Mouse (Mus musculus) heart, embryonic 12.5 days (tissue): ENCODE measurements around the gene Plcb1. TPM values are rescaled to one million over a fixed set of nuclear protein-coding genes. Genes with fewer than 3 reads are reported as not detected.

ENCODE experiments used
- ATAC-seq: fragments of 200-750 bp; cut with Nextera tagmentation; 2 replicates; pipeline ENCODE4 v1.8.0; 2017; ENCODE audit warnings: moderate TSS enrichment, moderate library complexity; ENCODE audit not compliant: insufficient number of reproducible peaks, low FRiP score
- H3K27ac ChIP-seq: fragments of 300-500 bp; sonication (generic); 2 replicates; pipeline ENCODE4 v1.5.1; 2016; ENCODE audit warnings: mild to moderate bottlenecking, moderate library complexity; ENCODE audit not compliant: poor library complexity, severe bottlenecking
- H3K27me3 ChIP-seq: fragments of 300-500 bp; sonication (generic); replicated peaks from 2 replicates; pipeline ENCODE4 v1.6.1; 2016; ENCODE audit warnings: mild to moderate bottlenecking, moderate library complexity
- H3K36me3 ChIP-seq: fragments of 300-500 bp; sonication (generic); 2 replicates; pipeline ENCODE4 v1.6.1; 2016; ENCODE audit warnings: mild to moderate bottlenecking, moderate library complexity
- H3K4me1 ChIP-seq: fragments of 300-500 bp; sonication (generic); replicated peaks from 2 replicates; pipeline ENCODE4 v1.6.1; 2016; ENCODE audit warnings: mild to moderate bottlenecking
- H3K4me2 ChIP-seq: fragments of 300-500 bp; sonication (generic); 2 replicates; pipeline ENCODE4 v1.6.1; 2016; ENCODE audit warnings: mild to moderate bottlenecking, moderate library complexity
- H3K4me3 ChIP-seq: fragments of 300-500 bp; sonication (generic); 2 replicates; pipeline ENCODE4 v1.5.1; 2016; ENCODE audit warnings: mild to moderate bottlenecking
- H3K9ac ChIP-seq: fragments of 300-500 bp; sonication (generic); 2 replicates; pipeline ENCODE4 v1.6.1; 2016; ENCODE audit warnings: mild to moderate bottlenecking, moderate library complexity
- H3K9me3 ChIP-seq: fragments of 300-500 bp; sonication (generic); replicated peaks from 2 replicates; pipeline ENCODE4 v1.6.1; 2016; ENCODE audit warnings: mild to moderate bottlenecking, moderate library complexity
- WGBS: fragments of 180-500 bp; shearing (Covaris S2); methylation state at CpG from one replicate; pipeline ENCODE4 v1.1.7; 2016; 5-methylcytosine and 5-hydroxymethylcytosine counted together
- polyA plus RNA-seq: library from polyadenylated mRNA; unstranded; fragments of >200 nt; fragmentation: Nextera tagmentation; extraction: Ambion mirVana; gene quantifications from 2 replicates; pipeline ENCODE4 v1.2.1, GENCODE M21; 2016

Gene Plcb1
- polyA plus RNA-seq, 1 experiment from 2014 or later: 6.1 TPM

GRCm38 (mm10) chr2:134915035-134915434 lies 129.2 kb downstream of the Plcb1 start:
- Histone ChIP-seq H3K27me3 (no peaks in the 10 kb centered on the region), H3K4me1 (0 out of 2 replicates have a peak, but pooled peaks cover 3% of the 10 kb centered on the region), H3K36me3 (no peaks in the 10 kb centered on the region), H3K9me3 (no peaks in the 10 kb centered on the region), H3K4me2 (no peak overlapping the region), H3K4me3 (no peak overlapping the region), H3K9ac (no peak overlapping the region), H3K27ac (no peak overlapping the region)
- 40% methylated on average over 3 of the region's 3 CpGs for WGBS
- no peak for ATAC-seq

DNA sequence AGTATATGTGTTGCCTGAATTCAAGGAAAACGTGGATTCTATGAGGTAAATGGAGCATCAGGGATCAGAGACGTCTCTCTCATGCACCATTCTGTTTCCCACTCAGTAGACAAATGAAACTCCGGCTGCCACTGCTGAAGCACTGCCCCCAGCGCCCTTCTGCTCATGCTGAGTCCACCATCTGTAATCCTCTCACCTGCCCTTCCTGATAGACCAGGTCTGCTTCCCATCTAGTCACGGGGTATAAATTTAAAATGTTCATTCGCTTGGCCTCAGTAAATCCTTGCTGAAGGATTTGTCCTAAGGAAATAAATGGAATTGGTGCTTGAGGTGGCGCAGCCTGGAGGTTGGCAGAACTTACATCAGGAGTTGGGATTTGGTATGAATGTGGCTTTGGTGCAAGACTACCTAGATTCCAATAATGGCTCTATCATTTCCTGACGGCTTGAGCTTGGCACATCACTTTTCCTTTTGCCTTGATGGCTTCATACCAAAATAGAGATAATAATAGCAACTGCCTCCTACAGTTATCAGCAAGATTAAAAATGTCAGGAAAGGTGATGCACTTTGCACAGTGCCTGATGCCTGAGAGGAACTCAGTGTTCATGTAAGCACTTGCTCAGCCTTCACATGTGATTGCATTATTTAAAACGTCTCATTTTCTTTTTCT lies 134.9 kb downstream of the Plcb1 start:
- ATAC-seq: no peak
- Histone ChIP-seq H3K4me3 (no peak overlapping the region), H3K9me3 (no peaks in the 10 kb centered on the region), H3K36me3 (no peaks in the 10 kb centered on the region), H3K4me2 (no peak overlapping the region), H3K4me1 (0 out of 2 replicates have a peak, but pooled peaks cover 2% of the 10 kb centered on the region), H3K27ac (no peak overlapping the region), H3K9ac (no peak overlapping the region), H3K27me3 (no peaks in the 10 kb centered on the region)
- WGBS: 73% methylated on average over 9 of the region's 9 CpGs

GRCm38 (mm10) chr2:134922636-134923375 lies 136.9 kb downstream of the Plcb1 start:
- WGBS: 81% methylated on average over 10 of the region's 10 CpGs
- Histone ChIP-seq H3K27me3 (no peaks in the 10 kb centered on the region), H3K4me1 (0 out of 2 replicates have a peak, but pooled peaks cover 2% of the 10 kb centered on the region), H3K4me3 (no peak overlapping the region), H3K27ac (no peak overlapping the region), H3K4me2 (no peak overlapping the region), H3K9me3 (no peaks in the 10 kb centered on the region), H3K36me3 (no peaks in the 10 kb centered on the region), H3K9ac (no peak overlapping the region)
- ATAC-seq: no peak

DNA sequence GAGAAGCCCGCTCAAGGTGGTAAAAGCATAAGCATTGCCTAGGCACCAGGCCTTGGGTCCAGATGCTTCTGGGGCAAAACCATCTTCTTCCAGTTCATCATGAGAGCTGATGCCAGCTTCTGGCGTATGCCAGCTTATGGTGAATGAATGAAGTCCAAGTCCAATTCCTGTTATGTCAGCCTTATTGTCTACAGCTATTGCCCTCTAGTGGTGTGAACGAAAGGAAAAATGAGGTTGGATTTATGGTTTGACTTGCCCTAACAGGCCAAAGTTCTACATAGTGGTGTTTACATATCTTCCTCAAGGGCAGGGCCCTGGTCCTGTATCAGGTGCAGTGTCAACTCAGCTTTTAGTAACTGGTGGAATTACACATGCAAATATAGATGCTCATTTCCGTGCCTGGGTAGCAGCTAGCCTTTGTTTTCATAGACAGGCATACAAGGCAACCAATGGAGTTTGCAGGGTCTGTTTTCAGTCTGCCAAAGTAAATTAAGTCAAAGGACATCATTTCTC lies 138.3 kb downstream of the Plcb1 start:
- no peak overlapping the region for H3K4me2 ChIP-seq
- no peaks in the 10 kb centered on the region for H3K36me3 ChIP-seq
- no peak overlapping the region for H3K27ac ChIP-seq
- WGBS: 79% methylated on average over 4 of the region's 4 CpGs
- H3K4me3 ChIP-seq: no peak overlapping the region
- H3K9me3 ChIP-seq: no peaks in the 10 kb centered on the region
- 0 out of 2 replicates have a peak, but pooled peaks cover 2% of the 10 kb centered on the region for H3K4me1 ChIP-seq
- H3K9ac ChIP-seq: no peak overlapping the region
- no peak for ATAC-seq
- no peaks in the 10 kb centered on the region for H3K27me3 ChIP-seq

GRCm38 (mm10) chr2:134926266-134926665 lies 140.4 kb downstream of the Plcb1 start:
- no peak overlapping the region for H3K4me3 ChIP-seq
- H3K27me3 ChIP-seq: no peaks in the 10 kb centered on the region
- H3K4me2 ChIP-seq: no peak overlapping the region
- 72% methylated on average over 1 of the region's 1 CpGs for WGBS
- no peak overlapping the region for H3K27ac ChIP-seq
- ATAC-seq: no peak
- no peaks in the 10 kb centered on the region for H3K36me3 ChIP-seq
- no peaks in the 10 kb centered on the region for H3K4me1 ChIP-seq
- no peak overlapping the region for H3K9ac ChIP-seq
- no peaks in the 10 kb centered on the region for H3K9me3 ChIP-seq

GRCm38 (mm10) chr2:134927072-134927471 lies 141.2 kb downstream of the Plcb1 start:
- Histone ChIP-seq H3K4me2 (no peak overlapping the region), H3K4me3 (no peak overlapping the region), H3K9ac (no peak overlapping the region), H3K27me3 (no peaks in the 10 kb centered on the region), H3K36me3 (no peaks in the 10 kb centered on the region), H3K4me1 (no peaks in the 10 kb centered on the region), H3K27ac (no peak overlapping the region), H3K9me3 (no peaks in the 10 kb centered on the region)
- WGBS: 75% methylated on average over 5 of the region's 5 CpGs
- ATAC-seq: no peak

DNA sequence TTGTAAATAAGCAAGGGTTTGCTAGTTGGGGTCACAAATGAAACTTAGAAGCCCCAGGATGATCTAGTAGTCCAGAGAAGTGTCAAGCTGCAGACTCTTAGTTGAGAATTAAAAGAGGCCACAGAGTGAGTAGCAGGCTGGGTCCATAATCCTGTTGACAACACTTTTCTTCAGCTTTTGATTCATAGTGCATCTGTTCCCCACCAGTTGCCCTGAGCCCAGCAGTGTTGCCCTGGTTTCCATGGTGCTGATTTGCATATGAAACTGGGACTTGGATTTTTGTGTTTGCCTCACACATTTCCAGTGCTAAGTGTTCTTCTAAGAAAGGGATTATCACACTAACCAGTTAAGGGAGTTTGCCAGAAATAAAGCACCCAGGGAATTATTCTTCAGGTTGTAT lies 143.6 kb downstream of the Plcb1 start:
- H3K27ac ChIP-seq: no peak overlapping the region
- ATAC-seq: no peak
- no peak overlapping the region for H3K4me3 ChIP-seq
- no peaks in the 10 kb centered on the region for H3K9me3 ChIP-seq
- H3K4me2 ChIP-seq: no peak overlapping the region
- H3K9ac ChIP-seq: no peak overlapping the region
- no peaks in the 10 kb centered on the region for H3K27me3 ChIP-seq
- no peaks in the 10 kb centered on the region for H3K4me1 ChIP-seq
- H3K36me3 ChIP-seq: no peaks in the 10 kb centered on the region

DNA sequence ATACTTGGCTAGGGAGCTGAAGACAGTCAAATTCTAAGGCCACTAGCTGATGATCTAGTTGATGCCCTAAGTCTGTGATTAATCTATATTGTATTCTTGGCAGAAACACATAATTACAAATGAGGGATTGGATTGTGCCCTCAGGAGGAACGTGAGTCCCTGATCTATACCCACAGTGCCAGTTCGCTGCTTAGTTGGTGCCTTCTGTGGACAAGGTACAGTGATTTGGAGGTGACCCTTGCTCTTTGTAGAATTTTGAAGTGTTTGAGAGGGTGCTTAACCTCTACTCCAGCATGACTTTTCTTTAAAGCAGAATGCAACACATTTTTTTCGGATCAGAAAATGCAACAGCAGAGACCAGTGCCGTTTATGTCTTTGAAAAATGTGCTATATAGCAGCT lies 145.1 kb downstream of the Plcb1 start:
- Histone ChIP-seq H3K27ac (no peak overlapping the region), H3K4me3 (no peak overlapping the region), H3K9me3 (no peaks in the 10 kb centered on the region), H3K9ac (no peak overlapping the region), H3K4me2 (no peak overlapping the region), H3K4me1 (no peaks in the 10 kb centered on the region), H3K27me3 (no peaks in the 10 kb centered on the region), H3K36me3 (no peaks in the 10 kb centered on the region)
- no peak for ATAC-seq
- WGBS: 74% methylated on average over 4 of the region's 4 CpGs

DNA sequence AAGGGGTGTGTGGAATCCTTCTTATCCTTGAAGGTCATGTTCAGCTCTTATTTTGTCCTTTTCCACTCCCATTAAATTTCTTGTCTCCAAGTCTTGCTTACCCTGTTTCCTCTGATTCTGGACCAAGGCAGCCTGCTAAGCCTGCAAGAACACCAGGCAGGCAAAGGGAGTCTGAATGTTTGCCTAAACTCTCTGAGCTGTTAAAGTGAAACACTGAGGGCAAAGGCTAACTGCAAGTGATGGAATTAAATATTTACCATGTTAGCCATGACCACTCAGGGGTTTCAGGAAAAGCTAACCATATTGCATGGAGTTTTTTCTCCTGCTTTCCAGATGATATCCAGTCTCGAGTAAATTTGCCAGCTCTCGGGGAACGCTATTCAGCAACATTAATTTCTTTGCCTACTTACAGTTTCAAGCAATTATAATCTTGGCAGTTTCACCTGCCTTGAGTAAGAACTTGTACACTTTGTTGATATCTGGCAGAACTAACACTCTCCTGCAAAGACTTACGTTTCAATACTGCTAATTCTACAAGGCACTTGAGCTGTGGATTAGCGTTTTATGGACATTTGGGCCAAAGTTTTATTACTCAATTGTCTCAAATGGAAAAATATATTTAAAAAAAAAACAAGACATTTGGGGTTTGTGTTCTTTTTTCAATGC lies 146.0 kb downstream of the Plcb1 start:
- Histone ChIP-seq H3K4me3 (no peak overlapping the region), H3K27me3 (no peaks in the 10 kb centered on the region), H3K9me3 (no peaks in the 10 kb centered on the region), H3K4me2 (no peak overlapping the region), H3K36me3 (no peaks in the 10 kb centered on the region), H3K27ac (no peak overlapping the region), H3K9ac (no peak overlapping the region), H3K4me1 (no peaks in the 10 kb centered on the region)
- 85% methylated on average over 5 of the region's 5 CpGs for WGBS
- no peak for ATAC-seq

DNA sequence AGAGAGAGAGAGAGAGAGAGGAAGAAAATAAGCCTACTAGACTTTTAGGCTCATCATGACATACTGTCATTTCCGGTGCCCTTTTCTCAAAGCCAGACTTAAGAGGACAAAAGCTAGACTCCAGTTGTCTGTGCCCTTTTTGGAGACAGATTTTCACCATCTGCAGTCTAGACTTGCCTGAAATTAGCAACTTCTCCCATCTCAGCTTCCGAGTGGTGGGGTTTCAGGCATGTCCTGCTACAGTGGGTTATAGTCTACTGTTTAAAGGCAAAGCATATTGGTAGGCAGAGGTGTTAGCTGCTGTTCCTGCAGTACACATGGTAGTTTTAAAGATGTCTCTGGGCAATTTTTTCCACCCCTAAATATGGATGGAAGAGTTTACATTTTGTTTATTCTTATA lies 149.6 kb downstream of the Plcb1 start:
- WGBS: 84% methylated on average over 2 of the region's 2 CpGs
- ATAC-seq: no peak
- no peaks in the 10 kb centered on the region for H3K36me3 ChIP-seq
- no peaks in the 10 kb centered on the region for H3K9me3 ChIP-seq
- no peak overlapping the region for H3K27ac ChIP-seq
- H3K4me3 ChIP-seq: no peak overlapping the region
- no peaks in the 10 kb centered on the region for H3K4me1 ChIP-seq
- no peaks in the 10 kb centered on the region for H3K27me3 ChIP-seq
- H3K4me2 ChIP-seq: no peak overlapping the region
- H3K9ac ChIP-seq: no peak overlapping the region

- no peak overlapping the region for H3K4me2 ChIP-seq
- H3K36me3 ChIP-seq: no peaks in the 10 kb centered on the region
- H3K9ac ChIP-seq: no peak overlapping the region
- ATAC-seq: no peak
- no peaks in the 10 kb centered on the region for H3K4me1 ChIP-seq
- WGBS: 80% methylated on average over 6 of the region's 6 CpGs
- H3K9me3 ChIP-seq: no peaks in the 10 kb centered on the region
- H3K4me3 ChIP-seq: no peak overlapping the region
- H3K27me3 ChIP-seq: no peaks in the 10 kb centered on the region
- H3K27ac ChIP-seq: no peak overlapping the region
Measured at GRCm38 (mm10) chr2:134935970-134936649, 150.2 kb downstream of the Plcb1 start.
